Comparison of ENCODE assay signal across 8 mouse cellular contexts in the genomic region with DNA sequence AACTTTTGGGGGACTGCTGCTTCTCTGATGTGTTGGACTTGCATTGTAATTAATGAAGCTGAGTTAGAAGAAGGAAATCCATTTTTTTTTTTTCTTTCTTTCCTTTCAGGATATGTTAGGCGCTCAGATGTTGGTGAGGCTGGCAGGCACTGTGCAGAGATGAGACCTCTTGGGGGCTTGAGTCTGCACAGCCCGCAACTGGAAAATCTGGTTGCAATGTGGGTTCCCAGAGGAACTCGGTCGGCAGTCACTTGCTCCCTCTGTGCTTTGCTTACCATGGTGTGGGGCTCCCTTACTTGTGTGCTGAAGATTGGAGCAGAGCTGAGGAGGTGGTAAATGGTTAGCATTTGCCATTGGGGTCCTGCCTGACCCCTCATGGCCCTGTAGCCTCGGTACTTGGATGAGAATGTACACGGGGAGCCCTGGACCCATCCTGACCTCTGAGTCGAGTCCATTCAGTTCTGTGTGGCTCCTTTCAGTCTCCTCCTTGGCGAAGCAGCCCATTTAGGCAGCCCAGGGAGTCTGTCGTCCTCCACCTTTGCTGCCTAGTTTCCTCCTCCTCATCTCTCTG. TPM values are rescaled to one million over a fixed set of nuclear protein-coding genes. Genes with fewer than 3 reads are reported as not detected.
A peak's percentile ranks its signal among the peaks of the same experiment; 100 is the strongest.
DNase-seq lines count a peak whose midpoint lies in the region; ATAC-seq lines count a peak whose summit lies in the region.

No protein-coding gene starts in this region.

- peaks cover 9% of the 10 kb centered on the region; the same call in 1 of the 2 replicates for H3K27me3 ChIP-seq in forebrain, embryonic 12.5 days
- no peaks in the 10 kb centered on the region for H3K27me3 ChIP-seq in liver, embryonic 12.5 days (replicated peaks)
- H3K27me3 ChIP-seq in stomach, embryonic 16.5 days (ENCODE audit: control insufficient read depth, insufficient read depth, low read length) = no peaks in the 10 kb centered on the region

- H3K4me1 ChIP-seq in forebrain, embryonic 12.5 days = peaks cover 35% of the 10 kb centered on the region
- H3K4me1 ChIP-seq in liver, embryonic 12.5 days = peaks cover 63% of the 10 kb centered on the region
- H3K4me1 ChIP-seq in stomach, embryonic 16.5 days (ENCODE audit: control insufficient read depth, insufficient read depth, low read length) = peaks cover 40% of the 10 kb centered on the region

- no peak overlapping the region for H3K27ac ChIP-seq in forebrain, embryonic 12.5 days
- peak overlapping the region; percentile 73; the same call in 1 of the 2 replicates for H3K27ac ChIP-seq in liver, embryonic 12.5 days
- peak overlapping the region; percentile 28 for H3K27ac ChIP-seq in stomach, embryonic 16.5 days (ENCODE audit: low read length)

- 42% methylated on average over 9 of the region's 9 CpGs for WGBS in forebrain, embryonic 12.5 days
- 45% methylated on average over 9 of the region's 9 CpGs for WGBS in liver, embryonic 12.5 days (ENCODE audit: insufficient replicate concordance)
- 40% methylated on average over 9 of the region's 9 CpGs for WGBS in stomach, embryonic 16.5 days

- H3K9me3 ChIP-seq in forebrain, embryonic 12.5 days = no peaks in the 10 kb centered on the region
- H3K9me3 ChIP-seq in liver, embryonic 12.5 days (replicated peaks) = no peaks in the 10 kb centered on the region
- H3K9me3 ChIP-seq in stomach, embryonic 16.5 days (replicated peaks; ENCODE audit: control insufficient read depth, low read length) = no peaks in the 10 kb centered on the region

- H3K4me2 ChIP-seq in forebrain, embryonic 12.5 days = peak overlapping the region; percentile 80
- peak overlapping the region; percentile 83 for H3K4me2 ChIP-seq in liver, embryonic 12.5 days
- peak overlapping the region; percentile 86 for H3K4me2 ChIP-seq in stomach, embryonic 16.5 days (ENCODE audit: low read depth, low read length)

- H3K9ac ChIP-seq in forebrain, embryonic 12.5 days = peak overlapping the region; percentile 83
- H3K9ac ChIP-seq in liver, embryonic 12.5 days = peak overlapping the region; percentile 77
- peak overlapping the region; percentile 94 for H3K9ac ChIP-seq in stomach, embryonic 16.5 days (ENCODE audit: low read length)

- peaks cover 8% of the 10 kb centered on the region; the same call in 1 of the 2 replicates for H3K36me3 ChIP-seq in forebrain, embryonic 12.5 days (replicated peaks)
- peaks cover 17% of the 10 kb centered on the region for H3K36me3 ChIP-seq in liver, embryonic 12.5 days
- no peaks in the 10 kb centered on the region for H3K36me3 ChIP-seq in stomach, embryonic 16.5 days (ENCODE audit: control insufficient read depth, insufficient read depth, low read length)

- peak; percentile 20 for ATAC-seq in frontal cortex, adult (ENCODE audit: low TSS enrichment)
- ATAC-seq in forebrain, embryonic 12.5 days (ENCODE audit: low FRiP score) = peak; percentile 20; the same call in 1 of the 2 replicates
- ATAC-seq in liver, embryonic 12.5 days = no peak
- ATAC-seq in stomach, embryonic 16.5 days (ENCODE audit: insufficient read depth, low FRiP score) = no peak

- H3K4me3 ChIP-seq in forebrain, embryonic 12.5 days (replicated peaks) = peak overlapping the region; percentile 72
- H3K4me3 ChIP-seq in liver, embryonic 12.5 days = peak overlapping the region; percentile 73
- peak overlapping the region; percentile 62 for H3K4me3 ChIP-seq in stomach, embryonic 16.5 days (replicated peaks; ENCODE audit: low read length)

- DNase-seq in frontal cortex, postnatal 25 days (ENCODE audit: low spot score in 2 of 2) = no peak
- peak; percentile 56 for DNase-seq in A20 (ENCODE audit: low read depth, low spot score)
- DNase-seq in retina, embryonic 14.5 days (ENCODE audit: low spot score) = no peak
- no peak for DNase-seq in frontal cortex, postnatal 36 days (ENCODE audit: low spot score in 2 of 2)

RNA-seq across cellular contexts. Expression of a gene that starts 0.6 kb away (rescaled TPM):
- 6.6 and 7.3 TPM in 2 replicates for polyA plus RNA-seq in forebrain, embryonic 12.5 days (2016; fragmentation: Nextera tagmentation; extraction: Ambion mirVana)
- polyA plus RNA-seq in liver, embryonic 12.5 days (2016; fragmentation: Nextera tagmentation; extraction: Ambion mirVana) = 7.5 and 7.8 TPM in 2 replicates
- 6.6 and 8.8 TPM in 2 replicates for polyA plus RNA-seq in stomach, embryonic 16.5 days (2015; fragmentation: Nextera tagmentation; extraction: Ambion mirVana)

RNA-seq across cellular contexts. Expression of a gene that starts 14.6 kb away (rescaled TPM):
- 341 and 346 TPM in 2 replicates for polyA plus RNA-seq in forebrain, embryonic 12.5 days (2016; fragmentation: Nextera tagmentation; extraction: Ambion mirVana)
- polyA plus RNA-seq in liver, embryonic 12.5 days (2016; fragmentation: Nextera tagmentation; extraction: Ambion mirVana) = 124 and 125 TPM in 2 replicates
- polyA plus RNA-seq in stomach, embryonic 16.5 days (2015; fragmentation: Nextera tagmentation; extraction: Ambion mirVana) = 257 and 277 TPM in 2 replicates

RNA-seq across cellular contexts. Expression of a gene that starts 45.8 kb away (rescaled TPM):
- polyA plus RNA-seq in forebrain, embryonic 12.5 days (2016; fragmentation: Nextera tagmentation; extraction: Ambion mirVana) = not detected in 2 replicates
- polyA plus RNA-seq in liver, embryonic 12.5 days (2016; fragmentation: Nextera tagmentation; extraction: Ambion mirVana) = not detected in 2 replicates
- polyA plus RNA-seq in stomach, embryonic 16.5 days (2015; fragmentation: Nextera tagmentation; extraction: Ambion mirVana) = not detected in 2 replicates

Comparison
In these comparisons a context has a peak if more than half of its experiments do, and no peak if none do; other contexts are left out.
1. ATAC-seq: peak in frontal cortex, adult (single experiment) and forebrain, embryonic 12.5 days (single experiment); none in liver, embryonic 12.5 days (single experiment) and stomach, embryonic 16.5 days (single experiment).
2. Peak in every context shown above with its lines, with median percentiles within 50 percentile points of each other: H3K4me2 ChIP-seq, H3K4me3 ChIP-seq and H3K9ac ChIP-seq.